Mouse (Mus musculus): ENCODE data around the gene Rab36. TPM values are rescaled to one million over a fixed set of nuclear protein-coding genes. Genes with fewer than 3 reads are reported as not detected.
A peak's percentile ranks its signal among the peaks of the same experiment; 100 is the strongest.
"Not testable (repeated sequence)": the region's sequence is repeated elsewhere in the genome, so short reads cannot be mapped to it uniquely, and the experiment has no call there.

The Rab36 gene
- total RNA-seq, 2 experiments from 2014 or later: 35.5 to 36.1 TPM

DNA sequence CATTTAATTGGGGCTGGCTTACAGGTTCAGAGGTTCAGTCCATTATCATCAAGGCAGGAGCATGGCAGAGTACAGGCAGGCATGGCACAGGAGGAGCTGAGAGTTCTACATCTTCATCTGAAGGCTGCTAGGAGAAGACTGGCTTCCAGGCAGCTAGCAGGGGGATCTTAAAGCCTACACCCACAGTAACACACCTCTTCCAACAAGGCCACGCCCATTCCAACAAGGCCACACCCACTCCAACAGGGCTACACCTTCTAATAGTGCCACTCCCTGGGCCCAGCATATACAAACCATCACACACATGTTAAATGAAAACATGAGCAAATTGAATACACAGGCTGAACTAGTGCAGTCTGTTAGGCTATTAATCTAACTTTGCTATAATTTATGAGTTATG is 5.2 kb downstream of the Rab36 start:
- DNase-seq; intact Hi-C loops (cut with DNase I): not testable (repeated sequence)

DNA sequence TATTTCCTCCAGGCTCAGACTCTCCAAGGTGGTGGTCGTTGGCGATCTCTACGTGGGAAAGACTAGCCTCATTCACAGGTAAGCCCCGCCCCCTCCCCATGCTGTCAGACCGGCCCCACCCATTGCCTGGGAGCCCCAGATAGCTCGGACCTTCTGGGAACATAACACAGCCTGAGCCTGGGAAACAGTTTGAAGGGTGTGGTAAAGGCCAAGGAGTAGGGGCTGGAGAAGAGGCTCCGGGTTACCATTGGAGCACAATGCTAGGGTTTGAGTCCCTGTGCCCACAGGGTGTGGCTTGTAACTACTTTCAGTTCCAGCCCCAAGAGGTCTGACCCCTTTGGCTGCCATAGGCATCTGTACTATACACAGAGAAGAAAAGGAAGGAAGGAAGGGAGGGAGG is 7.6 kb downstream of the Rab36 start:
- intact Hi-C loops (cut with DNase I): no loop called here
- DNase-seq: no peak

DNA sequence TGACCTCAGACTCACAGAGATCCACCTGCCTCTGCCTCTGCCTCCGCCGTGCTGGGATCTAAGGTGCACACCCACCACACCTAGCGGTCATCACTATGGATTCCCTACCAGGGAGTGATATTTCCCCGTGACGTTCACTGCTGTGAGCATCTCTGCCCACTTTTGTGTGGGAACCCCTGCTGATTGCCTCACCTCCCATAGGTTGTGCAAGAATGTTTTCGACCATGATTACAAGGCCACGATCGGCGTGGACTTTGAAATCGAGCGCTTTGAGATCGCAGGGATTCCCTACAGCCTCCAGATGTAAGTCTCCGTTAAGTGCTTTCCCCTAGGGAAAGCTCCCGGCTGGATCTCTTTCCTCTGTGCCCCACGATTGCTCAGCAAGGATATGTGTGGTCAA is 9.0 kb downstream of the Rab36 start:
- DNase-seq: no peak
- intact Hi-C loops (cut with DNase I): no loop called here

DNA sequence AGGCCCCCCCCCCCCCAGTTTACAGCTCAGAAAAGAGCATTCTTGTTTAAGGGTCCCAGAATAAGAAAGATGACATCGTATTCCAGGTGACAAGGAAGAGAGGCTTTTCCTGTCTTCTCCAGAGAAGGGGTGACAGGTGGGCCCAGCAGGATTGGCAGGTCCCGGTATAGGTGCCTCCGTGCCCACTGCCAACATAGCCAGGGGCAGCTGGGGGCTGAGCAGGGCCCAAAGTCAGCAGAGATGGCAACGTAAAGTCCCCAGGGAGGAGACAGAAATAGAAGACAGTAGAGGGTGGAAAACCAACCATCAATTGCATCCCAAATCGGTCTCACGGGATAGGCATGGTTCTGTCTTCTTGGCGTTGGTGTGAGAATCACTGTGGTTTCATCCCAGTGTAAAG is 11.9 kb downstream of the Rab36 start:
- no peak for DNase-seq
- intact Hi-C loops (cut with DNase I): no loop called here

DNA sequence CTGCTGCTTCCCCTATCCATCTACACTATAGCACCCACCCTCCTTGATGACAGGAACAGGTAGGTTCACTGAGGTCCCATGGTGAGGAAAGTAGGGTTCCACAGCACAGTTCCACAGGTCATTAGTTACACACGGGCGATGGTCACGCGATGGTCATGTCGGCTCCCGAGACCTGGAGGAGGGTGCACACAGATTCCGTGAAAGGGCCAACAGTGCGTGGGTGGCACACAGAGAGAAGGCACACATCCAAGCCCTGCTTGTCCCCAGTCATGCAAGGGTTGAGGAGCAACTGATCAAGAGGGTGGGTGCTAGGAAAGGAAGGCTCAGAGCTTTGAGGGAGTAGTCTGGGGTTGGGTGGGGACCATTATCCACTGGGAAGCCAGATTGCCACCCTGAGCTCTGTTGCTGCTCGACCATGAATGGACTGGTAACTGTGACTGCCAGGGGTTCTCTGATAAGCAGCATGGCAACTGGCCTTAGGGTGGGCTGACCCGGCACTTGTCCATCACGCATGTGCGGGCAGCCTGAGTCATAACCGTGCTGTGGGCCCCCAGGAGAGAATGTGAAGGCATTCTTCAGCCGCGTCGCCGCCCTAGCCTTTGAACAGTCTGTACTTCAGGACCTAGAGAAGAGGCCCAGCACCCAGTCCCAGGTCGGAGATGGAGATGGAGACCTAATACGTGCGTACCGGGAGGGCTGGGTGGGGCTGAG is 14.7 kb downstream of the Rab36 start:
- intact Hi-C loops (cut with DNase I): no loop called here
- DNase-seq: no peak

DNA sequence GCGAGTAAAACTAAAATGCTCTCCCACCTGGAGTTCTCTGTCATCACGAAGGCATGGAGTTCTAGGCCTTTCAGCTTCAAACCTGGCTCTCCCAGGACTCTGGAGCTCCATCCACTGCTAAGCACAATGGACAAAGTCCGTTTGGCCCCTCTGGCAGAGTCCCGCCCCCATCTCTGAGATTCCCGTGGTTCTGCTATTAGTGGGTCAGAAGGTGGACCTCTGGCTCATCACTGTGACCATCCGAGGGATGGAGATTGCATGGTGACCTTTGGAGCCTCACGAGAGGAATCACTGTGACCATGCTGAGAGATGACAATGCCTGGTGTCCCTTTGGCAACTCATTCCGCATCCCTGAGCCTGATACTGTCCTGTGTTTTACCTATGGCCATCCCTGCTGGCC is 16.0 kb downstream of the Rab36 start:
- no peak for DNase-seq
- intact Hi-C loops (cut with DNase I): no loop called here

DNA sequence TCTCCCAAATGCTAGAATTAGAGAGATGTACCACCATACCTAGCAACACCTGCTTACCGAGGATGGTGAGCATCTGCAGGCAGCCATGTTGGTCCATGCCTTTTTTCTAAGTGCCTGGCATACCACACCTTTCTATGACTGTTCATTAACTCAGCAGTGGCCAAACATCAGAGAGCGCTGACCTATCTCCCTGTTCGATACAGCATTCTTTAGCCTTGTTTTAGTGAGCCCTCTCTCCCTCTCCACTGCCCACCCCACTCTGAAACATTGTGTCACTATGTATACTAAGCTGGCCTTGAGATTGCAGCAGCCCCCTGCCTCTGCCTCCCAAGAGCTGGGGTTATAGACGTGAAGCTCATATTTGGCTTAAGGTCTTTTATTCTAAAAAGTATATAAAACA is 16.8 kb downstream of the Rab36 start:
- intact Hi-C loops (cut with DNase I): no loop called here
- no peak for DNase-seq

DNA sequence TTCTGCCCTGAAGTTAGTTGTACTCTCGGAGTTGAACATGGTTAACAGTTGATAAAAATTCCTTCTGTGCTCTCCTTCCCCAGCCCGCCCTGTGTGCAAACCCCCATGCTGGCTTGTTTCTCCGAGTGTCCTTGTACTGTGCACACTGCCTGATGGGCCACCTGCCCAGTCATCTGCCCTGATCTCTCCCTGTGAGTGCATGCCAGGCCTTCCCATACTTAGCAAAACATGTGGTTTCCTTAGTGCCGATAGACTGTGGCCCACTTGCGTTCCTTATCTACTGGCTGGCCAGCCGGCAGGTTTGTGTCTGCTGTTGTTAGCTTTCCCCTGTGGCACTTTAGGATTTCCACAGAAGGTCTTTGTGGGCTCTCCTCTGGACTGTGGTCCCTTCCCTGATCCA is 17.3 kb downstream of the Rab36 start:
- intact Hi-C loops (cut with DNase I): no loop called here

DNA sequence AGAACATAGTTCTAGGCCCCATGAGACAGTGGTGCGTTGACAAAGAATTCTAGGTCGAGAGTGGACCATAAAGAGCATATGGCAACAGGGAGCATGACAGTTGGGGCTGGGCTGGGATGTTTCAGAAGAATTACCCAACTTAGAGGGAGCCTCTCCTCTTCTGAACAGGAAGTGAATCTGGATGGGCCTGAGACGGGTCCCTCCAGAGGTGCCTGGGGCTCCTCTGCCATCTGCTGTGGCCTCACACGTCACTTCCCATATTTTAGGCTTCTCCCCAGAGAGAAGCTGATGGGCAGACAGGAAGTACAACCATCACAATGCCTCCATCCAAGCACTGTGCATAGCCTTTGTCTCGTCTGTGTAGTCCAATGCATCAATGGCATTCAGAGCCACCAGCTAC is 18.8 kb downstream of the Rab36 start:
- no peak for DNase-seq
- intact Hi-C loops (cut with DNase I): no loop called here

More for the DNA sequence above, 17.3 kb downstream of the Rab36 start:
- peak; percentile 37 for DNase-seq

DNA sequence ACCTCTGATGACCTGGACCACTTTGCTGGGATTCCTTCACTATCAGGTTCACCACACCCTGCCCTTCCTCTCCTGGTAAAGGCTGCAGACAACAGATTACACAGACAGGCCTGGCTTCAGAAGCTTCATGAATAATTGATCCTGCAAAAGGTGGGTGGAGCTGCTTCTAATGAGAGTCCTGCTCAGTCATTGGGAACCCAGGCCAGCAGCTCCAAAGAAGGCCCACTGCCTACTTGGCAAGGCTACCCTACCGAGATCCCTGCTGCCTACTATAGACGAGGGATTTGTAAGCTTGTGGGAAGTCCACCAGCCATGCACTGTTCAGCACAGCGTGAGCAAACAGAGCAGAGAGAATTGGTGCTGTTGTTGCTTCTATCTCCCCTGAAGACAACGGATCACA is 19.4 kb downstream of the Rab36 start:
- intact Hi-C loops (cut with DNase I): no loop called here
- DNase-seq: no peak

DNA sequence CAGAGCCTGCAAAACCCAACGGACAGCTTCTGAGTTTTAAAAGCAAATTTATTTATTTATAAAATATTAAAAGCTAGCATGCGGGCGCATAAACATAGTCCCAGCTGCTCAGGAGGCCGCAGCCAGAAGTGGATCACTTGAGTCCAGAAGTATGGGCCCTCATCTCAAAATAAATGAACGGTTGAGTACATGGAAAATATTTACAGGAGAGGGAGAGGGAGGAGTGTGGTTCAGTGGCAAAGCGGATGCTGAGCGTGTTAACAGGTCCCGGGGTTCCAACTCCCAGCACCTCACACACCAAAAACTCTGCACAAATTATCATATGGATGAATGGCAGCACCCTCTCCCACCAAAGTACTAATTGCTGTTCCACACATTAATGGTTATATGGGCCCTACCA is 21.5 kb downstream of the Rab36 start:
- no peak for DNase-seq
- intact Hi-C loops (cut with DNase I): no loop called here

DNA sequence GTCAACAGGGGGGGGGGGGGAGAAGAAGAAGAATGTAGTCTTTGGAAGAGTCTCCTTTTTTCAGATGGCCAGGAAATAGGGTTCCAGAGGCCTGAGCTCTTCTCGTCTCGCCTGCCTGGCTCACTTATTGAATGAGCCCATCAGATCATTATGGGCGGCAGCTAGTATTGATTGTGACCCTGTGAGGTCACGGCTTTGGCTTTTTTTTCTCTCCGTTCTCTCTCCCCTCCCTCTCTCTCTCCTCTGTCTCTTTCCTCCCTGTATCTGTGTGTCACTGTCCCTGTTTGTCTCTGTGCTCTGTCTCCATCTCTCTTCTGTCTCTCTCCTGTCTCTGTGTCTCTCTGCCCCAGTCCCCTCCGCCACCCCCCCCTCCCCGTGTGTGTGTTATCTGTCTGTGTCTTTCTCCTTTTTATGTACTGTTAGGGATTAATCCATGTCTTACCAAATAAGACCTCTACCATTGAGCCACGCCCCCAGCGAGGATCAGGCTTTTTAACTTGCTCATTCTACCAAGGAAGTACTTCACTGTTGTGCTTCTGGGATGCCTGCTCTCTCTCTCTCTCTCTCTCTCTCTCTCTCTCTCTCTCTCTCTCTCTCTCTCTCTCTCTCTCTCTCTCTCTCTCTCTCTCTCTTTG is 22.0 kb downstream of the Rab36 start:
- intact Hi-C loops (cut with DNase I): loop anchor here (1.0 kb wide), 1 partner anchor 92 kb away; no protein-coding TSS in a partner anchor
- DNase-seq: no peak

DNA sequence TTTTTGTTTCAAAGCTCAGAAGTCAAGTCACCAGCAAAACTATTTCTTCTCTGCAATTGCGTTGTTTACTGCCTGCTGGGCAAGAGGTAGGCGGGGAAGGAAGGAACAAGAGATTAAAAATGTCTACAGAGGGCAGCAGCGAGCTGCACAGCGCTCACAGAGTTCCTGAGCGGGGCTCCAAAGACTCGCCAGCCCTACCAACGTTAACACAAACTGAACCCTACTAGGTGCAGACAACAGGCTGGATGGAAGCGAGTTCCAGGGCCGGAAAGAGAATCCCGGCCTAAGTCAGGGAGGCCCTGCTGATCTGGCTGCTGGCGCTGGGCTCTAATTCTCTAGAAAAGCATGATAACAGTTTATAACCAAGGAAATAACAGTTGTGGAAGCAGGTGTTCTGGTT is 22.5 kb downstream of the Rab36 start:
- DNase-seq: peak; percentile 71
- intact Hi-C loops (cut with DNase I): loop anchor here (1.0 kb wide), 1 partner anchor 92 kb away; no protein-coding TSS in a partner anchor

DNA sequence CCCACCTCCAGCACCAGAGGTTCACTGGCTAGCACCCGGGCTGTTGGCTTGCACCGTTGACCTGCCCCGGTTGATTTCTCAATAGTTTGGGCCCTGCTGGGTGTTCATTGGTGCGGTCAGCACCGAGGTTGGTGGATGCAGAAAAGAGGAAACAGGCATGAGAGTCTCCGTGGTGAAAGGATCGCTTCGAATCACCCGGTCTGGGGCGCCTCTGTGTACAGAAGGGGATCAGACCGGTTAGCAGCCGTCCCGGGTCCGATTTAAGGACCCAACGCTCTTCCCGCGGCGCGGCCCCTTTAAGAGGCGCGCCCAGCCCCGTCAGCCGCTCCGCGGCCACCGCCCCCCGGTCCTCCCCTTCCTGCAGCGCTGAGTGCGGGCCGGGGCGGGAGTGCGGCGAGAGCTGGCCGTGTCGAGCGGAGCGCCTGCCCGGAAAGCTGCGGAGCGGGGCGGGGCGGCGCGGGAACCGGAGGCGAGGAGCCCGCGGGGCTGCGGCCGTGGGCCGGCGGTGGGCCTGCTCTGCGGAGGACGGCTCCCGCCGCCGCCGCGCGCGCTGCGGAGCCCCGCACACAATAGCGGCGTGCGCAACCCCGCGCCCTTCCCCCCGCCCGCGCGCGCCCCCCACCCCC is 23.5 kb downstream of the Rab36 start, which contains the start of gene Bcr:
Bcr (plus strand) TSS at position 376 of the 626 bp plus-strand sequence.
- DNase-seq: peak; percentile 76
- intact Hi-C loops (cut with DNase I): no loop called here

DNA sequence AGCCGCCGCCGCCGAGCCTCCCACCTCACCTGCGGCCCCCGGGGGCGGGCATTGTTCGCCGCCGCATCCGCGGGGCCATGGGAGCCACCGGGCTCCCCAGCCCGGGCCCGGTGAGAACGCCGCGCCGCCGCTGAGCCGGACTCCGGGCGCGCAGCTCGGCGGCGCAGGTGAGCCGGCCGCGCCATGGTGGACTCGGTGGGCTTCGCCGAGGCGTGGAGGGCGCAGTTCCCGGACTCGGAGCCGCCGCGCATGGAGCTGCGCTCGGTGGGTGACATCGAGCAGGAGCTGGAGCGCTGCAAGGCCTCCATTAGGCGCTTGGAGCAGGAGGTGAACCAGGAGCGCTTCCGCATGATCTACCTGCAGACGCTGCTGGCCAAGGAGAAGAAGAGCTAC is 24.0 kb downstream of the Rab36 start:
- intact Hi-C loops (cut with DNase I): no loop called here
- peak; percentile 28 for DNase-seq

DNA sequence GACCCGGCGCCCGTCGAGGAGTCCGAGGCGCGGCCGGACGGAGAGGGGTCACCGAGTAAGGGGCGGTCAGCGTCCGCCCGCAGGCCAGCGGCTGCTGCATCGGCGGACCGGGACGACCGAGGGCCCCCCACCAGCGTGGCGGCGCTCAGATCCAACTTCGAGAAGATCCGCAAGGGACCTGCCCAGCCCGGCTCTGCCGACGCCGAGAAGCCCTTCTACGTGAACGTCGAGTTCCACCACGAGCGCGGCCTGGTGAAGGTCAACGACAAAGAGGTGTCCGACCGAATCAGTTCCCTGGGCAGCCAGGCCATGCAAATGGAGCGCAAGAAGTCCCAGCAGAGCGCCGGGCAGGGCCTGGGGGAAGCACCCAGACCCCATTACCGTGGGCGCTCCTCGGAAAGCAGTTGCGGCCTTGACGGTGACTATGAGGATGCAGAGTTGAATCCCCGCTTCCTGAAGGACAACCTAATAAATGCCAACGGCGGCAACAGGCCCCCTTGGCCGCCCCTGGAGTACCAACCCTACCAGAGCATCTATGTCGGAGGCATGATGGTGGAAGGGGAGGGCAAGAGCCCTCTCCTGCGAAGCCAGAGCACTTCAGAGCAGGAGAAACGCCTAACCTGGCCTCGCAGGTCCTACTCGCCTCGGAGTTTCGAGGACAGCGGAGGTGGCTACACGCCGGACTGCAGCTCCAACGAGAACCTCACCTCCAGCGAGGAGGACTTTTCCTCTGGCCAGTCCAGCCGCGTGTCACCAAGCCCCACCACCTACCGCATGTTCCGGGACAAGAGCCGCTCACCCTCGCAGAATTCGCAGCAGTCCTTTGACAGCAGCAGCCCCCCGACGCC is 24.7 kb downstream of the Rab36 start:
- intact Hi-C loops (cut with DNase I): no loop called here
- peak; percentile 28 for DNase-seq

DNA sequence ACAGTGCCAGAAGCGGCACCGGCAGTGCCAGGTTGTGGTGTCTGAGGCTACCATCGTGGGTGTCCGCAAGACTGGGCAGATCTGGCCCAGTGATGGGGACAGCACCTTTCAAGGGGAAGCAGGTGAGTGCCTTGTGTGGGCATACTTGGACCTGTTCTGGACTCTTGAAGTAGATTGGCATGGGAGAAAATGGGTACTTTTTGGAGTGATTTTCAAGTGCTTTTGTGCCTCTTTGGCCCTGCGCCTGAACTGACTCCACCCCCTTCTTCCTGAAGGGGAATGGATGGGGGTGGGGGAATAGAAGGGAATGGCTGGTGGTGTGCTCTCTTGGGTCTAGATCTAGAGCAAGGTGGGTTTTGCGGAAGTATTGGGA is 25.3 kb downstream of the Rab36 start:
- peak; percentile 28 for DNase-seq

DNA sequence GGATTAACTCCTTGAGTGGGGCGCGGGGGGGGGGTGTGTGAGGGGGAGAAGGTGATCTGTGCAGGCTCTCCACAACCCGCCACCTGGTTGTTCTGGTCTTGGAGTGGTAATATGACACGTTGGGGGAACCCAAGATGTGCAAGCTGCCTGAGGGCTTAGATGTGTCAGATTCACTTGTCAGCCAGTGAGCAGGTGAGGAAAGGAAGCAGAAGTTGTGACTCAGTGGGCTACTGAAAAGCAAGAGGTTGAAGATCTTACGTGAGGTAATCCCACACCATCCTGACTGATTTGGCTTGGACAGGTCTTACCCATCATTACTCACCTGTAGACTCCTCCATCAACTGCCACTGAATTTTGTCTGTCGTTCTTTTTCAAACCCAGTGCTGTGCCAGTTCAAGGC is 25.8 kb downstream of the Rab36 start:
- no peak for DNase-seq
- intact Hi-C loops (cut with DNase I): no loop called here

More for the DNA sequence above, 25.3 kb downstream of the Rab36 start:
- intact Hi-C loops (cut with DNase I): no loop called here

DNA sequence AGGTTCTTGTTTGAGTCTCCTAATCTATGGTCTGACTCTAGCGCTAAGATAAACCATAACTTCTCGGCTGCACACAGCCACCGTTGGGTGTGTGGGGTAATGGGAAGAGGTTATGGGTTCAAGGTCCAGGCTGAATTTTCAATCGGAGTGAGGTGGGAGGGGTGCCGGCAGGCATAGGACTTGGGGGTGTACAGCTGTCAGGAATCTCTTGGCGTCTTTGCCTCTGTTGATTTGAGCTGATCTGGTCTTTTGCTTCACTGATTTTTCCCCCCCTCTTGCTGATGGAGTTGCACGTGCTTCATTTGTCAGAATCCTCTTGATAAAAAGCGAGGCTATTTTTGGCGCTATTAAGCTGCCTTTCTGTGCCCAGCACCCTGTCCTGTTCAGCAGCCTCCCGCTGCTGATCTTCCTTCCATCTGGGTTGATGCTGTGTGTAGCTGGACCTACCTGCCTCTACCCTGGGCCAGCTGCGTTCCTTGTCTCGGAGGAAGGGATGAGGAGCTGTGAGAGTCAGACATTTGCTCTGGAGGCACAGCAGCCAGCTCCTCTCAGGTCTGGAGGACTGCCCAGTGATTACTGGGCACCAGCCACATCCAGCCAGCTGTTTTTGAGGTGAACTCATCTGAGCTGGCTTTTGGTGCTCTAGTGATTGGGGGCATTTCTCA is 26.6 kb downstream of the Rab36 start:
- intact Hi-C loops (cut with DNase I): no loop called here

DNA sequence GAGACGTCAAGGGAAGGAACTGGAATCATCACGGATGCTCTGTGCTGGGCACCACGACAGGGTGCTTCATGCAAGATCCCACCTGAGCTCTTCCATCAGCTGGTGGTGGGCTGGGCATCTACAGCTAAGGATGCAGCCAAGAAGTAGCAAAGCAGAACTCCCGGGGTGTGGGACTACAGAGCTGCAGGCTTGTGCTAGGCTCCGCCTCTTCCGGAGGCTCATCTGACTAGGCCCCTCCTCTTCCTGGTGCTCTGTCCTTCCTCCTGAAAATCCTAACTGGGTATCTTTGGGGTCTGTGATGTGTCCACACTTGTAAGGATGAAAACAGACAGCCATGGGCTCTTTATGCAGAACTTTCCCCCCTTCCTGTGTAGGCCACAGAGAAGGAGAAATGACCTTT is 28.8 kb downstream of the Rab36 start:
- DNase-seq: no peak

More for the DNA sequence above, 26.6 kb downstream of the Rab36 start:
- DNase-seq: no peak

DNA sequence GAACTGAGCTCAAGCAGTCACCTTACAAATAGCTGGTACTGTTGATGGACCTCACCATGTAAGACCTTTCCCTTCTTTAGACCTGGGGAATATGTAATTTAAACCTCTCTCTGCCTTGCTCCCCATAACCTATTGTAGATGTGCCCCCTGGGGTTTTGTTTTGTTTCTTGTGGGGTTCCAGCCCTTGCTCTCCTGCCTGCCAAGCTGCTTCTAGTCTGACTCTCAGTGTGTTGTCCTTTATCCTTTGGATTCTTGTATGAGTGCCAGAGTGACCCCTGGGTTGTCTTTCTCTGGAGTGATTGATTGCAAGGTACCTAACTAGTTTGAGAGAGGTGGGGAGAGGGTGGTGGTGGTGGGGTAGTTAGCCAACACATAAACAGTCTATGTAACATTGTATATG is 30.6 kb downstream of the Rab36 start:
- intact Hi-C loops (cut with DNase I): no loop called here
- no peak for DNase-seq

More for the DNA sequence above, 28.8 kb downstream of the Rab36 start:
- intact Hi-C loops (cut with DNase I): no loop called here

All from left cerebral cortex, postnatal 4 days (tissue).